Mouse (Mus musculus) liver, postnatal 0 days (tissue): ENCODE measurements around the gene Mre11a. TPM values are rescaled to one million over a fixed set of nuclear protein-coding genes. Genes with fewer than 3 reads are reported as not detected.
"Not testable (repeated sequence)": the region's sequence is repeated elsewhere in the genome, so short reads cannot be mapped to it uniquely, and the experiment has no call there.

Experiments used
- ATAC-seq: fragments of 200-750 bp; cut with Nextera tagmentation; 2 replicates; pipeline ENCODE4 v1.8.0; 2017; ENCODE audit warnings: mild to moderate bottlenecking, moderate library complexity
- DNase-seq: peaks from one replicate; pipeline ENCODE4 v3.0.0-alpha.2; 2016
- H3K27ac ChIP-seq: fragments of 300-500 bp; sonication (generic); 2 replicates; pipeline ENCODE4 v1.5.1; 2014; ENCODE audit warnings: antibody characterized with exemption, moderate library complexity, mild to moderate bottlenecking, low read depth
- H3K27me3 ChIP-seq: fragments of 300-500 bp; sonication (generic); 2 replicates; pipeline ENCODE4 v1.6.1; 2014; ENCODE audit warnings: low read length, control low read depth, mixed read lengths; ENCODE audit not compliant: insufficient read depth
- H3K36me3 ChIP-seq: fragments of 300-500 bp; sonication (generic); replicated peaks from 2 replicates; pipeline ENCODE4 v1.6.1; 2014; ENCODE audit warnings: mild to moderate bottlenecking, control low read depth, low read length, moderate library complexity, mixed read lengths; ENCODE audit not compliant: insufficient read depth
- H3K4me1 ChIP-seq: fragments of 300-500 bp; sonication (generic); 2 replicates; pipeline ENCODE4 v1.6.1; 2014; ENCODE audit warnings: antibody characterized with exemption, mild to moderate bottlenecking, control low read depth; ENCODE audit not compliant: insufficient read depth
- H3K4me2 ChIP-seq: fragments of 300-500 bp; sonication (generic); 2 replicates; pipeline ENCODE4 v1.6.1; 2014; ENCODE audit warnings: low read depth, mild to moderate bottlenecking, low read length, moderate library complexity, mixed read lengths
- H3K4me3 ChIP-seq: fragments of 300-500 bp; sonication (generic); 2 replicates; pipeline ENCODE4 v1.5.1; 2014; ENCODE audit warnings: low read depth, low read length
- H3K9ac ChIP-seq: fragments of 300-500 bp; sonication (generic); replicated peaks from 2 replicates; pipeline ENCODE4 v1.6.1; 2014; ENCODE audit warnings: mild to moderate bottlenecking, moderate library complexity
- H3K9me3 ChIP-seq: fragments of 300-500 bp; sonication (generic); 2 replicates; pipeline ENCODE4 v1.6.1; 2016; ENCODE audit warnings: mild to moderate bottlenecking, control low read depth, low read length, mixed read lengths
- CTCF ChIP-seq: sonication (generic); IDR thresholded peaks from 2 replicates; pipeline ENCODE4 v1.5.1; 2016; ENCODE audit warnings: antibody characterized with exemption, low read depth
- EP300 ChIP-seq: IDR thresholded peaks from 2 replicates; pipeline ENCODE4 v1.6.1; 2016; ENCODE audit warnings: antibody characterized with exemption, low read depth, mild to moderate bottlenecking
- WGBS: fragments of 180-500 bp; shearing (Covaris S2); extraction: QIAGEN DNeasy Blood & Tissue Kit; methylation state at CpG from one replicate; pipeline ENCODE4 v1.1.7; 2014; ENCODE audit not compliant: insufficient replicate concordance; 5-methylcytosine and 5-hydroxymethylcytosine counted together
- polyA plus RNA-seq: library from polyadenylated mRNA; unstranded; fragments of >200 nt; fragmentation: Nextera tagmentation; extraction: Ambion mirVana; gene quantifications from 2 replicates; pipeline ENCODE4 v1.2.1, GENCODE M21; 2015

Gene Mre11a
- polyA plus RNA-seq, 1 experiment from 2014 or later = 6.8 TPM

- no peak for TF ChIP-seq CTCF
- no peak for TF ChIP-seq EP300
Measured at GRCm38 (mm10) chr9:14870802-14871201, 86.3 kb downstream of the Mre11a start.

GRCm38 (mm10) chr9:14871536-14871935, 87.1 kb downstream of the Mre11a start:
- ATAC-seq (no peak), DNase-seq (no peak)
- H3K27me3 ChIP-seq = no peaks in the 10 kb centered on the region
- no peak overlapping the region for H3K4me3 ChIP-seq
- no peak overlapping the region for H3K9ac ChIP-seq
- no peaks in the 10 kb centered on the region for H3K9me3 ChIP-seq
- H3K4me1 ChIP-seq = no peaks in the 10 kb centered on the region
- no peak overlapping the region for H3K4me2 ChIP-seq
- 58% methylated on average over 3 of the region's 3 CpGs for WGBS
- H3K36me3 ChIP-seq = no peaks in the 10 kb centered on the region
- TF ChIP-seq EP300 (no peak), CTCF (no peak)
- H3K27ac ChIP-seq = no peak overlapping the region

More at GRCm38 (mm10) chr9:14870802-14871201, 86.3 kb downstream of the Mre11a start:
- Histone ChIP-seq H3K4me2 (no peak overlapping the region), H3K27ac (no peak overlapping the region), H3K9me3 (no peaks in the 10 kb centered on the region), H3K36me3 (no peaks in the 10 kb centered on the region), H3K4me1 (no peaks in the 10 kb centered on the region), H3K4me3 (no peak overlapping the region), H3K27me3 (no peaks in the 10 kb centered on the region), H3K9ac (no peak overlapping the region)
- 85% methylated on average over 10 of the region's 10 CpGs for WGBS
- no peak for DNase-seq
- no peak for ATAC-seq

- no peak for ATAC-seq
- Histone ChIP-seq H3K4me2 (no peak overlapping the region), H3K27ac (no peak overlapping the region), H3K4me1 (no peaks in the 10 kb centered on the region), H3K4me3 (no peak overlapping the region), H3K27me3 (no peaks in the 10 kb centered on the region), H3K36me3 (no peaks in the 10 kb centered on the region), H3K9ac (no peak overlapping the region), H3K9me3 (no peaks in the 10 kb centered on the region)
- 60% methylated on average over 17 of the region's 17 CpGs for WGBS
- TF ChIP-seq EP300 (no peak), CTCF (no peak)
- DNase-seq = no peak
Measured at GRCm38 (mm10) chr9:14872181-14872930, 87.9 kb downstream of the Mre11a start.

GRCm38 (mm10) chr9:14875743-14876507, 91.5 kb downstream of the Mre11a start:
- DNase-seq (no peak), ATAC-seq (no peak)
- Histone ChIP-seq H3K4me2 (no peak overlapping the region), H3K4me3 (no peak overlapping the region), H3K4me1 (no peaks in the 10 kb centered on the region), H3K9me3 (no peaks in the 10 kb centered on the region), H3K9ac (no peak overlapping the region), H3K36me3 (no peaks in the 10 kb centered on the region), H3K27me3 (no peaks in the 10 kb centered on the region), H3K27ac (no peak overlapping the region)
- TF ChIP-seq CTCF (no peak), EP300 (no peak)
- 73% methylated on average over 5 of the region's 5 CpGs for WGBS

- not testable (repeated sequence) for DNase-seq
- 54% methylated on average over 8 of the region's 8 CpGs for WGBS
Measured at GRCm38 (mm10) chr9:14876566-14876965, 92.1 kb downstream of the Mre11a start.

GRCm38 (mm10) chr9:14884641-14885040, 100.2 kb downstream of the Mre11a start:
- H3K36me3 ChIP-seq = no peaks in the 10 kb centered on the region
- H3K4me2 ChIP-seq = no peak overlapping the region
- DNase-seq = no peak
- WGBS = 41% methylated on average over 4 of the region's 4 CpGs
- H3K4me3 ChIP-seq = no peak overlapping the region
- H3K9ac ChIP-seq = no peak overlapping the region
- no peak overlapping the region for H3K27ac ChIP-seq
- H3K4me1 ChIP-seq = no peaks in the 10 kb centered on the region
- no peaks in the 10 kb centered on the region for H3K27me3 ChIP-seq
- no peaks in the 10 kb centered on the region for H3K9me3 ChIP-seq
- TF ChIP-seq CTCF (no peak), EP300 (no peak)
- ATAC-seq = no peak

More at GRCm38 (mm10) chr9:14876566-14876965, 92.1 kb downstream of the Mre11a start:
- H3K9ac ChIP-seq, H3K4me1 ChIP-seq, H3K36me3 ChIP-seq, ATAC-seq, H3K27me3 ChIP-seq, H3K9me3 ChIP-seq, H3K4me2 ChIP-seq, H3K4me3 ChIP-seq, H3K27ac ChIP-seq: not testable (repeated sequence)
